Mouse (Mus musculus): ENCODE results near the gene Sgca.

Sgca gene

GRCm38 (mm10) chr11:95001584-95002347 lies 25.6 kb upstream of the Sgca start:
- peak; percentile 37 for DNase-seq

- peak; percentile 90 for DNase-seq
Observed at GRCm38 (mm10) chr11:95001058-95001457, 24.9 kb upstream of the Sgca start.

- peak; percentile 48 for DNase-seq
Observed at GRCm38 (mm10) chr11:95000548-95000947, 24.4 kb upstream of the Sgca start.

GRCm38 (mm10) chr11:95000128-95000527 lies 24.0 kb upstream of the Sgca start:
- DNase-seq = no peak

GRCm38 (mm10) chr11:94998041-94998531 lies 22.0 kb upstream of the Sgca start:
- peak; percentile 42 for DNase-seq

- no peak for DNase-seq
Observed at GRCm38 (mm10) chr11:94997596-94997995, 21.5 kb upstream of the Sgca start.

- no peak for DNase-seq
Observed at GRCm38 (mm10) chr11:94996984-94997383, 20.9 kb upstream of the Sgca start.

GRCm38 (mm10) chr11:94996101-94996500 lies 20.0 kb upstream of the Sgca start:
- DNase-seq = peak; percentile 37

GRCm38 (mm10) chr11:94994947-94995772 lies 19.0 kb upstream of the Sgca start:
- DNase-seq = no peak

- peak; percentile 46 for DNase-seq
Observed at GRCm38 (mm10) chr11:94994208-94994814, 18.2 kb upstream of the Sgca start.

GRCm38 (mm10) chr11:94992754-94993606 lies 16.9 kb upstream of the Sgca start:
- peak; percentile 47 for DNase-seq

- DNase-seq = no peak
Observed at GRCm38 (mm10) chr11:94992480-94992753, 16.3 kb upstream of the Sgca start.

- peak; percentile 54 for DNase-seq
Observed at GRCm38 (mm10) chr11:94991641-94992479, 15.7 kb upstream of the Sgca start.

GRCm38 (mm10) chr11:94990749-94991577 lies 14.8 kb upstream of the Sgca start, which contains the start of gene Ppp1r9b:
TSS of gene Ppp1r9b (plus strand) at chr11:94991035.
- peak; percentile 89 for DNase-seq

- DNase-seq = no peak
Observed at GRCm38 (mm10) chr11:94990102-94990748, 14.1 kb upstream of the Sgca start.

- DNase-seq = peak; percentile 78
Observed at GRCm38 (mm10) chr11:94989562-94990017, 13.5 kb upstream of the Sgca start.

- DNase-seq = peak; percentile 37
Observed at GRCm38 (mm10) chr11:94988780-94989561, 12.8 kb upstream of the Sgca start.

GRCm38 (mm10) chr11:94987851-94988250 lies 11.7 kb upstream of the Sgca start:
- no peak for DNase-seq

- no peak for DNase-seq
Observed at GRCm38 (mm10) chr11:94987341-94987740, 11.2 kb upstream of the Sgca start.

Data from cerebellum, adult 11 months (tissue).